Mouse (Mus musculus) olfactory bulb, adult 2 months (tissue): ENCODE measurements around the gene Igsf9b.

Experiments used
- CTCF ChIP-seq: fragments of 200-500 bp; IDR thresholded peaks from 2 replicates; pipeline ENCODE4 v1.5.1; 2012; ENCODE audit warnings: low read depth, mild to moderate bottlenecking, low read length, moderate library complexity; ENCODE audit not compliant: insufficient read depth
- POLR2A ChIP-seq: fragments of 200-500 bp; IDR thresholded peaks from 2 replicates; pipeline ENCODE4 v1.6.1; 2012; ENCODE audit warnings: mild to moderate bottlenecking, low read depth, low read length, moderate library complexity; ENCODE audit not compliant: insufficient read depth

- no peak for TF ChIP-seq POLR2A
- no peak for TF ChIP-seq CTCF
Observed at GRCm38 (mm10) chr9:27300698-27301097, 1.7 kb downstream of the Igsf9b start.
